Mouse (Mus musculus): ENCODE results near the gene Hnrnpc. TPM values are rescaled to one million over a fixed set of nuclear protein-coding genes. Genes with fewer than 3 reads are reported as not detected.
"Not testable (repeated sequence)": the region's sequence is repeated elsewhere in the genome, so short reads cannot be mapped to it uniquely, and the experiment has no call there.

Gene Hnrnpc
- polyA plus RNA-seq, 1 experiment from 2014 or later, result 129 TPM

- Histone ChIP-seq H3K27ac (ENCODE audit: low read depth) (no peak overlapping the region), H3K9me3 (ENCODE audit: low read length) (no peaks in the 10 kb centered on the region), H3K27me3 (ENCODE audit: insufficient read depth, low read length) (no peaks in the 10 kb centered on the region), H3K4me2 (ENCODE audit: low read depth, low read length) (no peak overlapping the region), H3K4me3 (ENCODE audit: low read depth, low read length) (no peak overlapping the region), H3K9ac (replicated peaks) (no peak overlapping the region), H3K4me1 (ENCODE audit: insufficient read depth) (peaks cover 4% of the 10 kb centered on the region; the same call in 1 of the 2 replicates), H3K36me3 (replicated peaks; ENCODE audit: insufficient read depth, low read length) (no peaks in the 10 kb centered on the region)
- WGBS (ENCODE audit: insufficient replicate concordance), result 72% methylated on average over 9 of the region's 9 CpGs
- ATAC-seq (no peak), DNase-seq (no peak)
- TF ChIP-seq EP300 (IDR thresholded peaks at IDR 0.05; ENCODE audit: low read depth) (no peak), CTCF (IDR thresholded peaks at IDR 0.05; ENCODE audit: low read depth) (no peak)
Observed at GRCm38 (mm10) chr14:52045966-52046565, 57.8 kb downstream of the Hnrnpc start.

- ATAC-seq, result peak; percentile 60
- DNase-seq, result peak; percentile 45
- Histone ChIP-seq H3K9me3 (ENCODE audit: low read length) (no peaks in the 10 kb centered on the region), H3K36me3 (replicated peaks; ENCODE audit: insufficient read depth, low read length) (no peaks in the 10 kb centered on the region), H3K9ac (replicated peaks) (no peak overlapping the region), H3K27me3 (ENCODE audit: insufficient read depth, low read length) (no peaks in the 10 kb centered on the region), H3K27ac (ENCODE audit: low read depth) (no peak overlapping the region), H3K4me1 (ENCODE audit: insufficient read depth) (peaks cover 7% of the 10 kb centered on the region; the same call in 1 of the 2 replicates), H3K4me2 (ENCODE audit: low read depth, low read length) (no peak overlapping the region), H3K4me3 (ENCODE audit: low read depth, low read length) (no peak overlapping the region)
- TF ChIP-seq CTCF (IDR thresholded peaks at IDR 0.05; ENCODE audit: low read depth), result peak; percentile 69
- no peak for TF ChIP-seq EP300 (IDR thresholded peaks at IDR 0.05; ENCODE audit: low read depth)
- 4% methylated on average over 8 of the region's 8 CpGs for WGBS (ENCODE audit: insufficient replicate concordance)
Observed at GRCm38 (mm10) chr14:52044901-52045678, 58.7 kb downstream of the Hnrnpc start.

- Histone ChIP-seq H3K9ac (replicated peaks) (no peak overlapping the region), H3K4me2 (ENCODE audit: low read depth, low read length) (no peak overlapping the region), H3K4me1 (ENCODE audit: insufficient read depth) (peaks cover 8% of the 10 kb centered on the region; the same call in 1 of the 2 replicates), H3K27me3 (ENCODE audit: insufficient read depth, low read length) (no peaks in the 10 kb centered on the region), H3K4me3 (ENCODE audit: low read depth, low read length) (no peak overlapping the region), H3K27ac (ENCODE audit: low read depth) (no peak overlapping the region), H3K9me3 (ENCODE audit: low read length) (no peaks in the 10 kb centered on the region), H3K36me3 (replicated peaks; ENCODE audit: insufficient read depth, low read length) (no peaks in the 10 kb centered on the region)
- DNase-seq (no peak), ATAC-seq (no peak)
- 66% methylated on average over 6 of the region's 6 CpGs for whole genome bisulfite sequencing (ENCODE audit: insufficient replicate concordance)
- no peak for TF ChIP-seq EP300 (IDR thresholded peaks at IDR 0.05; ENCODE audit: low read depth)
- no peak for TF ChIP-seq CTCF (IDR thresholded peaks at IDR 0.05; ENCODE audit: low read depth)
Observed at GRCm38 (mm10) chr14:52043446-52043845, 60.4 kb downstream of the Hnrnpc start.

DNA sequence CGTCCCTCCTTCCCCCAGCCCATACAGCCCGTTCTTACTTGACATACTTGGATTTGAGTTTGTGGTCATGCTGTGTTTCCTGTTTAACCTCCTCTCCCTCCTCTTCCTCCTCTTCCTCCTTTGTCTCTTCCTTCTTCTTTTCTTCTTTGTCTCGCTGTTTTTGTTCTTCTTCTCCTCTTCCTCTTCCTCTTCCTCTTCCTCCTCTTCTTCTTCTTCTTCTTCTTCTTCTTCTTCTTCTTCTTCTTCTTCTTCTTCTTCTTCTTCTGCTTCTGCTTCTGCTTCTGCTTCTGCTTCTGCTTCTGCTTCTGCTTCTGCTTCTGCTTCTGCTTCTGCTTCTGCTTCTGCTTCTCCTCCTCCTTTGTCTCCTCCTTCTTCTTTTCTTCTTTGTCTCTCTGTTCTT is 61.5 kb downstream of the Hnrnpc start, which contains the start of gene Olfr221:
Gene Olfr221, minus strand, starts transcription at position 101 of the 400 bp plus-strand sequence.
- not testable (repeated sequence) for DNase-seq; H3K4me2 ChIP-seq (ENCODE audit: low read depth, low read length); H3K9ac ChIP-seq (replicated peaks); H3K4me1 ChIP-seq (ENCODE audit: insufficient read depth); ATAC-seq; H3K36me3 ChIP-seq (replicated peaks; ENCODE audit: insufficient read depth, low read length); H3K4me3 ChIP-seq (ENCODE audit: low read depth, low read length); H3K27ac ChIP-seq (ENCODE audit: low read depth); H3K9me3 ChIP-seq (ENCODE audit: low read length); H3K27me3 ChIP-seq (ENCODE audit: insufficient read depth, low read length)
- WGBS (ENCODE audit: insufficient replicate concordance), result 20% methylated on average over 3 of the region's 3 CpGs

DNA sequence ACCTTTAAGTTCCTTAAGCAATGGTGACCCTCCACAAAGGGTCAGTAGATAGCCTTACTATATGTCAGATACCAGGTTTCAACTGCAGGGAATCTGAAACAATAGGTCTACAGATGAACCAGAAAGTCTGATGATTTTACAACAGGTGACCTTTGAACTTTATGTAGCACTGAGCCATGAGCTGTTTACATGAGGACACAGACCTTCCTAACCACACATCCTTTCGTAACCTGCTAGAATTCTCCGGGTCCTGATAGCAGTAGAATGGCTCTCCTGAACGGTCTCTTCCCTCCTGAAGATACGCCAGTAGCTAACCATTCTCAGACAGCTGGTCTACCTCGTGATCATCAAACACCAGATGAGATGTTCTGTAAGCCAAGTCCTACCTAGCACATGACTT is 64.5 kb downstream of the Hnrnpc start:
- ATAC-seq, result peak; percentile 88
- no peak for TF ChIP-seq EP300 (IDR thresholded peaks at IDR 0.05; ENCODE audit: low read depth)
- no peak for TF ChIP-seq CTCF (IDR thresholded peaks at IDR 0.05; ENCODE audit: low read depth)
- H3K27ac ChIP-seq (ENCODE audit: low read depth), result peak overlapping the region; percentile 80
- no peaks in the 10 kb centered on the region for H3K9me3 ChIP-seq (ENCODE audit: low read length)
- no peaks in the 10 kb centered on the region for H3K36me3 ChIP-seq (replicated peaks; ENCODE audit: insufficient read depth, low read length)
- H3K4me1 ChIP-seq (ENCODE audit: insufficient read depth), result peaks cover 10% of the 10 kb centered on the region
- no peak for DNase-seq
- H3K4me2 ChIP-seq (ENCODE audit: low read depth, low read length), result peak overlapping the region; percentile 13; the same call in 1 of the 2 replicates
- H3K4me3 ChIP-seq (ENCODE audit: low read depth, low read length), result no peak overlapping the region
- H3K9ac ChIP-seq (replicated peaks), result no peak overlapping the region
- 48% methylated on average over 5 of the region's 5 CpGs for WGBS (ENCODE audit: insufficient replicate concordance)
- no peaks in the 10 kb centered on the region for H3K27me3 ChIP-seq (ENCODE audit: insufficient read depth, low read length)

- H3K4me3 ChIP-seq (ENCODE audit: low read depth, low read length), result no peak overlapping the region
- no peaks in the 10 kb centered on the region for H3K9me3 ChIP-seq (ENCODE audit: low read length)
- no peak for DNase-seq
- H3K36me3 ChIP-seq (replicated peaks; ENCODE audit: insufficient read depth, low read length), result no peaks in the 10 kb centered on the region
- no peak overlapping the region for H3K9ac ChIP-seq (replicated peaks)
- no peaks in the 10 kb centered on the region for H3K27me3 ChIP-seq (ENCODE audit: insufficient read depth, low read length)
- WGBS (ENCODE audit: insufficient replicate concordance), result 73% methylated on average over 6 of the region's 6 CpGs
- ATAC-seq, result no peak
- TF ChIP-seq EP300 (IDR thresholded peaks at IDR 0.05; ENCODE audit: low read depth), result no peak
- no peak for TF ChIP-seq CTCF (IDR thresholded peaks at IDR 0.05; ENCODE audit: low read depth)
- H3K4me2 ChIP-seq (ENCODE audit: low read depth, low read length), result no peak overlapping the region
- H3K27ac ChIP-seq (ENCODE audit: low read depth), result no peak overlapping the region
- H3K4me1 ChIP-seq (ENCODE audit: insufficient read depth), result peaks cover 10% of the 10 kb centered on the region
Observed at GRCm38 (mm10) chr14:52035926-52036325, 67.9 kb downstream of the Hnrnpc start.

All from liver, postnatal 0 days (tissue).